Mouse (Mus musculus) c-Kit-positive CD71-positive TER-119-negative erythroid progenitor cells, embryonic 14.5 days (primary cell): ENCODE results near the gene Prlh.

Experiments used
- DNase-seq: peaks from one replicate; pipeline ENCODE4 v3.0.0-alpha.2; 2013; ENCODE audit warnings: low read depth

The Prlh gene

DNA sequence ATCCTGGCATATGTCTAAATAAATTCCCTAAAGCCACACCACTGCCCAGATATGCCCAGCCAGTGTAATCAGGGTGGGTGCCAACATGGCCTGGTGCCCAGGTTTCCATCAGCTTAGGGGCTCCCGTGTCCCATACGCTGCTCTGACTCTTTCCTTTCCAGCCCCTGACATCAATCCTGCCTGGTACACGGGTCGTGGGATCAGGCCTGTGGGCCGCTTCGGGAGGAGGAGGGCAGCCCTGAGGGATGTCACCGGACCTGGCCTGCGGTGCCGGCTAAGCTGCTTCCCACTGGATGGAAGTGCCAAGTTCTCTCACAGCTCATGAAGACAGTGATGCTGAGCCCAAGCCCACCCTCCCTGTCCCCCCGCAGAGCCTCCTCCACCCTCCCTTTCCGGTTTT, 780 bp downstream of the Prlh start:
- no peak for DNase-seq

GRCm38 (mm10) chr1:90956245-90957096, 3.6 kb downstream of the Prlh start:
- peak; percentile 27 for DNase-seq

GRCm38 (mm10) chr1:90962526-90962925, 9.6 kb downstream of the Prlh start:
- no peak for DNase-seq

- no peak for DNase-seq
These were observed 10.1 kb downstream of the Prlh start for GRCm38 (mm10) chr1:90962994-90963393.

DNA sequence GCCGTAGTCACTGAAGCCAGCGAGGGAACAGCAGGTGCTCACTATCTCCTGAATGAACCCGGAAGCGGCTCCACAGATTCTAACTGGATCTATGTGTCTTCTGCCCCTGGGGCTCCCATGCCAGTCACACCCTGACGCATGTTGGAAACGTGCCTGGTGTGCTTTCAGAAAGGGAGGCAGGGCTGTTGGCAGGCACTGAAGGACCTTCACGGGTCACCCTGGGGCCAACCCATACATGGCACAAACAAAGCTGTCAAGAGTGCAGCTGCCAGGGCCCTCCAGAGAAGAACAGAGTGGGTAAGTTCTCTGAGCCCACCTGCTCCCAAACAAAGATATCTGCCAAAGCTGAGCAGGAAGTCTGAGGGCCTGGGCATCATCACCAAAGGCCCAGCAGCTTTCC, 14.7 kb downstream of the Prlh start:
- no peak for DNase-seq

GRCm38 (mm10) chr1:90968649-90969048, 15.7 kb downstream of the Prlh start:
- DNase-seq: no peak

DNA sequence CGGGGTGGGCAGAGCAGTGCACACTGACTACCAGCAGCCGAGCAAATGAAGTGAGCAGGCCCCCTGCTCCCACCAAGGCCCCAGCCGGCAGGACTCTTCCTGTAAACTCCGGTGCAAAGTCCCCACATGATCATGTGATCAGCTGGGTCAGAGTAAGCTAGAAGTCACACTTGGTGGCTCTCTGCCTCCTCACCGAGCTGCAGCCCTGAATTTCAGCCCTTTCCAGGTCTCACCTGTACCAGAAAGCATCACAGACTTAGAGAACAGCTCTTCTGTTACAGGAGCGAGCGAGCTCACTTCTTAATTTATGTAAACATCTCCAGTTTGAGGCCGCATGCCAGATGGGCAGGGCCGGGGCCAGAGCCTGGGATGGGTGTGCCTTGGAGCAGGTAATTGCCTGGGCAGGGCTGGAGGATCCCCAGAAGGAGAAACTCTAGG, 16.5 kb downstream of the Prlh start, which contains the start of gene Rab17:
Gene Rab17 (minus strand): TSS at position 315 of the 438 bp plus-strand sequence.
- no peak for DNase-seq

DNA sequence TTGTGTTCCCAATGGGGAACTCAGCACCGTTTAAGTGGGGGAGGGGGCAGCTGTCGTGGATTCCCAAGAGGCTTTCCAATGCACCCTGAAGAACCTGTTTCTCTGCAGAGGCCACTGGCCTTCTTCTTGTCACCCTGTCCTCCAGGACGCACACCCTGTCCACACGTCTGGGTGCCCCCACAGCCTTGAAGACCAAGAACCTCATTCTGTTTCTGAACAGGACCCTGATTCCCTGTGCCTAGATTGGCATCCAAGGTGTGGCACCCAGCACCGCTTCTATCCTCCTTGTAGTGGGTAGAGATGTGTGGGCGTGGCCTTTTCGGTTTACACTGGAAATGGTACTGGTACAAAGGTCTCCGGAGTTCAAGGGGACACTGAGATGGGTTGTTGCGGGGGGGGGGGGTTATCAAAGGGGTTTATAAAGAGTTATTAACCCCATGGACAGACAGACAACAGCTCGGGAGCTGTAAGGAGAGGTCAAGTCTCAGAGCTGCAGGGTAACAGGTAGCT, 17.0 kb downstream of the Prlh start:
- no peak for DNase-seq

DNA sequence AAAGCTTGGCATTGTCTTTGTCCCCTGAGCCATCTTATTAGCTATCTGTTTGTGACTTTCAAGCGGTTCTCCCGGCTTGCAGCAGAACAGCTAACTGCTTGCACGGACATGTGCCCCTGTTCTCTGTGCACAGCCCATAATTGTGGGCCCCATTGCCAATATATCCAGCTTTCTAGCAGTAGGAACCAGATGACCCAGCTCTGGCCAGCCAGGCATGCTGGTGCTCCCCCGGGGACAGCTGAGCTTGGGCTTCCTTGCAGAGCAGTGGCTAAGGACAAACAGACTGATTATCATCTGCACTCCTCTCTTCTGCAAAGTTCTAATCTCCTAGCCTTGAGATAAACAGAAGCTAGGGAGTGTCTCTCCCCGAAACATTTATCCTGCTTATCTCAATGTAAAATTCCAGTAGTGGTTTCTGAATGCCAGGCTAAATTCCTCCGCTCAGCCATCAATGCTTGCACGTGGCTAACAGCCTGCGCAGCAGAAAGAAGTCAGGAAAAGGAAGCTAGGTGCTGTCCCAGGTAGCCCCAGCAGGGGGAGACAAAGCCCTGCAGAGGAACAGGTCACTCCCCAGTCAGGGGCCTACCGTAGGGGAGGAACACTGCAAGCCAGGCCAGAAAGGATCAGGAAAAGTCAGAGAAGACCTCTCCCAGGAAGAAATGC, 20.1 kb downstream of the Prlh start:
- peak; percentile 40 for DNase-seq

DNA sequence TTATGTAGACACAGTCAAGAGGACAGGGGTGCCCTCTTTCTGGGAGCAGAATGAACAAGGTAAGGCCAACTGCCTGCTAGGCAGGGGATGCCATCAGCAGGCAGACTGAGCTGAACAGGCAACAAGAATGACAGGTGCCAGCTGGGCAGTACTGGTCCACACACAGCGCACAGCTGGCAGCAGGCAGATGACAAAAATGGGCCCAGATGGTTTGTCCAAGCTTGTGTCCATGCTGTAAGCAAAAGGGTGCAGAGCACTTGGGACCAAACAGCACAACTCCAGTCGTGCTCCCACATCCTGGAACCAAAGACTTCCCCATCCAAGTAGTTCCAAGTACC, 20.6 kb downstream of the Prlh start:
- no peak for DNase-seq

DNA sequence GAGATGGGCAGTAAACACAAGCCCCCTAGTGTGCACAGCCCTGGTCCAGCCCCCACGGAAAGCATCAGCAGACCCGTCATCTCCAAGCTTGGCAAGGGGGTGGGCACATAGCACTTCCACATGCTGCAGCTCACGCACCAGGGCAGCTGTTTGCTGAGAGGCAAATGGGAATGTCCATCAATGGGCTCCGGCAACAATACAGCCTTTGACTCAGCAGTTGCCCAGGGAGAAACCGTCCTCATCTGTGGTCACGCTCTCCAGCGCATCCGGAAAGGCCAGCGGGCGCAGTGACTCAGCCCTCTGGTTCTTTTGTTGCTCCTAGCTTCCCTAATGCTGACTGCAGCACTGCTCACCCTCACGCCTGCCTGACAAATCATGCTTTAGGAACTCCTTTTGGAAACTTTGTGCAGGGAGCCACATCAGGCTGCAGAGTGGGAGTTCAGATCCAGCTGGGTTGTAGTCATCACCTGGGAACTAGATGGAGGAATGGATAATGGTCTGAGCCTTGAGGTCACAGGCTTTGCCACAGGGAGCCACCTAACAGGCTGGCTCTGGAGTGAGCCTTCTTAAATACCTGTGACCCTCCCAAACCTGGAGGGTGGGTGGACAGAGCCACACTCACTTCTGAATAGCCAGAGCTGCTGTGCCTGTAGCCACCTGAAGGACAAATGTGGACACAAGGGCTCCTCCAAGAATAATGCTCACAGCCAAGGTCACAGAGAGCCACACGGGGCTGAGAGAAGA, 22.2 kb downstream of the Prlh start:
- DNase-seq: no peak

DNA sequence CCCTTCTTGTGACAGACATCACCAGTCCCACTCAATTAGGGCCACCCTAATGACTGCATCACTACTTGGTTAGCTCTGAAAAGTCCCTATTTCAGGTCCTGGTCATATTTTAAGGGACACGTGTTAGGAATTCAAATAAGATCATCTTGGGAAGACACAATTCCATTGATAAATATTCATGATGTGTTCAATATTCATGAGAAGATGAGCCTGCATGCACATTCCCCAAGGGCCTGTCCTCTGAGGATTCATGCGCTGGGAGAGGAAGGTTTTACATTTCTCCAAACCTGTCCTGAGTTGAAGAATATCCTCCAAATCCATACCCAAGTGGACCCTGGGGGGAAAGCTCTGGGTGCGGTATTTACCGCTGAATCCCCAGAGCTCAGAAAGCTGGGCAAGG, 23.1 kb downstream of the Prlh start:
- no peak for DNase-seq

GRCm38 (mm10) chr1:90980638-90981330, 27.9 kb downstream of the Prlh start:
- DNase-seq: no peak

DNA sequence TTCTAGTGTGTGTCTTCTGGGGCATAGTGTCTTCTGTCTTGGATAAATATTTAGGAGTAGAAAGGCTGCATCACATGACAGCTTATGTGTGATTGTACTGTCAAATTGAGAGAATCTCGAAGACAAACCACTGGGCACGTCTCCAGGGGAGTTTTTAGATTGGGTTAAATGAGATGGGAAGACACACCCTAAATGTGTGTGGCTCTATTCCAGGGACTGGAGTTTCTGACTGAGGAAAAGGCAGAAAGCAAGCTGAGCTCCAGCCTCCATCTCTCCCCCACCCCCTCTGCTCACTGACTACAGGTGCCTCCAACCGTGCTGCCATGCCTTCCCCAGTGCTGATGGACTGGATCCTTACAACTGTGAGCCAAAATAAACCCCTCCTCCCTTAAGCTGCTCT, 28.4 kb downstream of the Prlh start:
- no peak for DNase-seq

DNA sequence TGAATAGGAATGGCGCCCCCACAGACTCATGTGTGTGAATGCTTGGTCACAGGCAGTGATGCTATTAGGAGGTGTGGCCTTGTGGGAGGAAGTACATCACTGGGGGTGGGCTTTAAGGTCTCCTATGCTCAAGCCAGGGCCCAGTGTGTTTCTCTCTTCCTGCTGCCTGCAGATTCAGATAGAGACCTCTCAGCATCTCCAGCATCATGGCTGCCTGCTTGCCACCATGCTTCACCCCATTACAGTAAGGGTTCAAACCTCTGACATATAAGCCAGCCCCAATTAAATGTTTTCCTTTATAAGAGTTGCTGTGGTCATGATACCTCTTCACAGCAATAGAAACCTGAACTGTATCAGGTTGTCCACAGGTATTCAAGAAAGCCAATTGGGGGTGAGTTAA, 43.0 kb downstream of the Prlh start:
- no peak for DNase-seq

GRCm38 (mm10) chr1:90997136-90997535, 44.2 kb downstream of the Prlh start:
- DNase-seq: no peak

DNA sequence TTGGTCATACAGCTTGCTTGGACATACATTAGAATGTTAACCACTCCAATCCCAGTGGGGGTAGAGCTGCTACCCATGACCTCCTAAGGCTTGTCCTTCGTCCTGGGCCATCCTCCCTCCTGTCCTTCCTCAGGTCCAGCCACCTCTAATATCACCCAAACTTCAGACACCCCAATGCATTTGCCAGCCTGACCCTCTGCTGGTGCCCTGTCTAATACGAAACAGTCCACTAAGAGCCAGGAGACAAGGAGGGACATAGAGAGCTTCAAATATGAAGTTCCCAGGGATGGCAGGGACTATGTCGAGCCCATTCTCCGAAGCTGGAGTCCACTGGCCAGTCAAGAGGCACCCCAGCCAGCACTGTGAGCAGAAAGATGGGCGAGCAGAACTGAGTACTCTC, 44.7 kb downstream of the Prlh start:
- no peak for DNase-seq

DNA sequence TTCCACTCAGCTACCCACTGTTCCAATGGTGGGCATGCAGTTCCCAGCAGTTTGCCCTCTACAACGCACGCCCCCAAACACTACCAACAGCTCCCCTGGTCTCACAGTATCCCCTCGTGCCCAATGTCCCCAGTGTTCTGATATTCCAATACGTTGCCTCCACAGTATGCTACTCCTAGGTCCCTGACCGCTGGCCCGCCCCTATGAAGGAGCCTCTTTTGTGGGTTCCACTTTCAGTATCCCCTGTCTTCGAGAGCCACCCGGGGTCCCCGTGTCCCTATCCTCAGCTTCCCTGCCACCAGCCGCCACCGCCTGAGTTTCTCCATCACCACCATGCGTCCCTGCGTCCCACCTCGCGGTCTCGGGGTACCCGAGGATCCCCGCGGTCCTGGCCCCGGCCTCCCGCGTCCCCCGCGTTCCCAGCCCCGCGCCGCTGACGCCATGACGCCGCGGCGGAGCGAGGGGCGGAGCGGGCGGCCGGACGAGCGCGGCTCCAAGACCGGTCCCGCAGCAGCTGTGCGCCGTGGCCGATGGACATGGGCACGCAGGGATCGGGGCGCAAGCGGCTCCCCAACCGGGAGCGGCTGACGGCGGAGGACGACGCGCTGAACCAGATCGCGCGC, 45.5 kb downstream of the Prlh start, which contains the start of gene Lrrfip1:
Gene Lrrfip1 (plus strand): TSS at position 470 of the 623 bp plus-strand sequence.
- no peak for DNase-seq

- no peak for DNase-seq
These were observed 46.1 kb downstream of the Prlh start for GRCm38 (mm10) chr1:90998891-90999611.

- DNase-seq: no peak
These were observed 47.1 kb downstream of the Prlh start for GRCm38 (mm10) chr1:90999911-91000601.
